ENCODE assay signal across 9 mouse cellular contexts in genomic region chr12:40082453-40083238, GRCm38 (mm10). TPM values are rescaled to one million over a fixed set of nuclear protein-coding genes. Genes with fewer than 3 reads are reported as not detected.
DNase-seq lines count a peak whose midpoint lies in the region; ATAC-seq and TF ChIP-seq lines count a peak whose summit lies in the region.
"Had no signal": no experiment of that assay in that cellular context is flagged by ENCODE, and none has a peak within 500 bp of the region (broad histone marks: within the 10 kb centered on the region; RNA-seq: fewer than 3 reads in every experiment).

No protein-coding gene starts in this region.

- H3K4me3 ChIP-seq in hindbrain, postnatal 0 days (ENCODE audit: low read length) = no peak overlapping the region
- H3K4me3 ChIP-seq in hindbrain, embryonic 10.5 days = no peak overlapping the region
- H3K4me3 ChIP-seq in kidney, embryonic 14.5 days (ENCODE audit: low read length) = no peak overlapping the region
- H3K4me3 ChIP-seq: limb, embryonic 13.5 days had no signal

- H3K4me2 ChIP-seq in hindbrain, postnatal 0 days (ENCODE audit: low read depth, low read length) = no peak overlapping the region
- no peak overlapping the region for H3K4me2 ChIP-seq in kidney, embryonic 14.5 days (replicated peaks; ENCODE audit: low read depth, low read length)
- H3K4me2 ChIP-seq: limb, embryonic 13.5 days had no signal

- H3K9me3 ChIP-seq in hindbrain, postnatal 0 days (ENCODE audit: low read length) = no peaks in the 10 kb centered on the region
- no peaks in the 10 kb centered on the region for H3K9me3 ChIP-seq in hindbrain, embryonic 10.5 days
- H3K9me3 ChIP-seq in kidney, embryonic 14.5 days (ENCODE audit: control insufficient read depth, low read length) = no peaks in the 10 kb centered on the region
- H3K9me3 ChIP-seq: limb, embryonic 13.5 days had no signal

- peak; percentile 71 for TF ChIP-seq CTCF in hindbrain, postnatal 0 days (IDR thresholded peaks at IDR 0.05; ENCODE audit: low read depth)

- no peak for ATAC-seq in hindbrain, postnatal 0 days
- ATAC-seq in activated CD4-positive, CD25-positive, alpha-beta regulatory T cell, adult 4 months = peak; percentile 81
- peak; percentile 90 for ATAC-seq in inflammation-experienced regulatory T-cells, adult 6 months
- no peak for ATAC-seq in kidney, embryonic 14.5 days (ENCODE audit: low FRiP score, low TSS enrichment)

- no peaks in the 10 kb centered on the region for H3K27me3 ChIP-seq in hindbrain, postnatal 0 days (ENCODE audit: insufficient read depth, low read length)
- H3K27me3 ChIP-seq in hindbrain, embryonic 10.5 days (ENCODE audit: insufficient read depth, poor library complexity, severe bottlenecking) = no peaks in the 10 kb centered on the region
- no peaks in the 10 kb centered on the region for H3K27me3 ChIP-seq in kidney, embryonic 14.5 days (ENCODE audit: control insufficient read depth, insufficient read depth, low read length)
- H3K27me3 ChIP-seq: limb, embryonic 13.5 days had no signal

- no peak overlapping the region for H3K27ac ChIP-seq in hindbrain, postnatal 0 days
- no peak overlapping the region for H3K27ac ChIP-seq in hindbrain, embryonic 10.5 days
- no peak overlapping the region for H3K27ac ChIP-seq in kidney, embryonic 14.5 days (ENCODE audit: low read depth, low read length)
- H3K27ac ChIP-seq: limb, embryonic 13.5 days had no signal

- no peaks in the 10 kb centered on the region for H3K36me3 ChIP-seq in hindbrain, postnatal 0 days (ENCODE audit: insufficient read depth, low read length)
- no peaks in the 10 kb centered on the region for H3K36me3 ChIP-seq in hindbrain, embryonic 10.5 days
- no peaks in the 10 kb centered on the region for H3K36me3 ChIP-seq in kidney, embryonic 14.5 days (ENCODE audit: control insufficient read depth, insufficient read depth, low read length)
- H3K36me3 ChIP-seq: limb, embryonic 13.5 days had no signal

- peak; percentile 73 for DNase-seq in hindbrain, postnatal 0 days (ENCODE audit: low spot score)
- no peak for DNase-seq in hindbrain, embryonic 10.5 days (ENCODE audit: low spot score)
- DNase-seq in B cell, adult 2 months = peak; percentile 10 to 15
- DNase-seq in right cerebral cortex, adult 18-20 months = no peak
- no peak for DNase-seq in yolk sac, embryonic 10.5 days (ENCODE audit: low spot score)

- H3K4me1 ChIP-seq in hindbrain, postnatal 0 days (ENCODE audit: insufficient read depth, low read length) = no peaks in the 10 kb centered on the region
- H3K4me1 ChIP-seq in hindbrain, embryonic 10.5 days (replicated peaks) = no peaks in the 10 kb centered on the region
- H3K4me1 ChIP-seq in kidney, embryonic 14.5 days (ENCODE audit: control insufficient read depth, insufficient read depth, low read length) = no peaks in the 10 kb centered on the region
- H3K4me1 ChIP-seq: limb, embryonic 13.5 days had no signal

- no peak overlapping the region for H3K9ac ChIP-seq in hindbrain, postnatal 0 days (replicated peaks; ENCODE audit: low read length)
- no peak overlapping the region for H3K9ac ChIP-seq in kidney, embryonic 14.5 days (ENCODE audit: low read depth, low read length)
- H3K9ac ChIP-seq: limb, embryonic 13.5 days had no signal

- 54% methylated on average over 5 of the region's 6 CpGs for WGBS in hindbrain, postnatal 0 days
- WGBS in hindbrain, embryonic 10.5 days = 53% methylated on average over 5 of the region's 6 CpGs
- WGBS in kidney, embryonic 14.5 days = 46% methylated on average over 6 of the region's 6 CpGs

RNA-seq across cellular contexts. Expression of gene Arl4a, which starts 44.8 kb away (rescaled TPM):
- 48.3 and 61.9 TPM in 2 replicates for total RNA-seq in hindbrain, postnatal 0 days (2014; rRNA removed)
- polyA plus RNA-seq in hindbrain, postnatal 0 days (2015; fragmentation: Nextera tagmentation; extraction: Ambion mirVana) = 113 and 114 TPM in 2 replicates
- polyA plus RNA-seq in hindbrain, embryonic 10.5 days (2016; fragmentation: Nextera tagmentation; extraction: Ambion mirVana) = 46.7 and 49.2 TPM in 2 replicates
- 10 to 100 TPM; 77.0 to 82.7 TPM for polyA plus RNA-seq in activated CD4-positive, CD25-positive, alpha-beta regulatory T cell, adult 4 months (2017; shearing (Covaris generic))
- 10 to 100 TPM; 83.7 to 93.0 (median 88.4) TPM for polyA plus RNA-seq in inflammation-experienced regulatory T-cells, adult 6 months (2017; shearing (Covaris generic))
- 48.1 and 50.2 TPM in 2 replicates for polyA plus RNA-seq in kidney, embryonic 14.5 days (2014; fragmentation: Nextera tagmentation; extraction: Ambion mirVana)

RNA-seq across cellular contexts. Expression of gene Scin, which starts 51.4 kb away (rescaled TPM):
- not detected in 2 replicates for total RNA-seq in hindbrain, postnatal 0 days (2014; rRNA removed)
- 0.05 TPM in 1 of 2 replicates, not detected in the other for polyA plus RNA-seq in hindbrain, postnatal 0 days (2015; fragmentation: Nextera tagmentation; extraction: Ambion mirVana)
- polyA plus RNA-seq in hindbrain, embryonic 10.5 days (2016; fragmentation: Nextera tagmentation; extraction: Ambion mirVana) = 0.12 and 0.29 TPM in 2 replicates
- polyA plus RNA-seq in activated CD4-positive, CD25-positive, alpha-beta regulatory T cell, adult 4 months (2017; shearing (Covaris generic)) = 1 to 10 TPM; 1.2 to 1.6 TPM
- 1 to 10 TPM; 2.1 to 9.3 (median 3.1) TPM for polyA plus RNA-seq in inflammation-experienced regulatory T-cells, adult 6 months (2017; shearing (Covaris generic))
- 5.2 and 8.4 TPM in 2 replicates for polyA plus RNA-seq in kidney, embryonic 14.5 days (2014; fragmentation: Nextera tagmentation; extraction: Ambion mirVana)

Comparison
In these comparisons a context has a peak if more than half of its experiments do, and no peak if none do; other contexts are left out.
1. DNase-seq: peak in hindbrain, postnatal 0 days (single experiment) and B cell, adult 2 months (2 of 2); none in hindbrain, embryonic 10.5 days (single experiment), right cerebral cortex, adult 18-20 months (single experiment) and yolk sac, embryonic 10.5 days (single experiment).
2. ATAC-seq: peak in activated CD4-positive, CD25-positive, alpha-beta regulatory T cell, adult 4 months (single experiment) and inflammation-experienced regulatory T-cells, adult 6 months (single experiment); none in hindbrain, postnatal 0 days (single experiment) and kidney, embryonic 14.5 days (single experiment).